Mouse (Mus musculus) intestine, embryonic 16.5 days (tissue): Measurements from ENCODE around the gene Dtx4. TPM values are rescaled to one million over a fixed set of nuclear protein-coding genes. Genes with fewer than 3 reads are reported as not detected.
A peak's percentile ranks its signal among the peaks of the same experiment; 100 is the strongest.

Experiments
- ATAC-seq: fragments of 200-750 bp; cut with Nextera tagmentation; 2 replicates; pipeline ENCODE4 v1.8.0; 2017; ENCODE audit warnings: moderate TSS enrichment, moderate library complexity
- H3K27ac ChIP-seq: fragments of 300-500 bp; sonication (generic); 2 replicates; pipeline ENCODE4 v1.5.1; 2014; ENCODE audit warnings: mild to moderate bottlenecking, low read length
- H3K27me3 ChIP-seq: fragments of 300-500 bp; sonication (generic); replicated peaks from 2 replicates; pipeline ENCODE4 v1.6.1; 2014; ENCODE audit warnings: low read length, control low read depth, mixed read lengths; ENCODE audit not compliant: control insufficient read depth, insufficient read depth
- H3K36me3 ChIP-seq: fragments of 300-500 bp; sonication (generic); 2 replicates; pipeline ENCODE4 v1.6.1; 2014; ENCODE audit warnings: low read length, control low read depth; ENCODE audit not compliant: control insufficient read depth, insufficient read depth
- H3K4me1 ChIP-seq: fragments of 300-500 bp; sonication (generic); 2 replicates; pipeline ENCODE4 v1.6.1; 2014; ENCODE audit warnings: low read length, control low read depth, mixed read lengths; ENCODE audit not compliant: control insufficient read depth, insufficient read depth
- H3K4me2 ChIP-seq: fragments of 300-500 bp; sonication (generic); 2 replicates; pipeline ENCODE4 v1.6.1; 2014; ENCODE audit warnings: low read depth, low read length, control low read depth
- H3K4me3 ChIP-seq: fragments of 300-500 bp; sonication (generic); 2 replicates; pipeline ENCODE4 v1.5.1; 2014; ENCODE audit warnings: mild to moderate bottlenecking, low read length
- H3K9ac ChIP-seq: fragments of 300-500 bp; sonication (generic); 2 replicates; pipeline ENCODE4 v1.6.1; 2014; ENCODE audit warnings: low read depth, low read length
- H3K9me3 ChIP-seq: fragments of 300-500 bp; sonication (generic); 2 replicates; pipeline ENCODE4 v1.6.1; 2016; ENCODE audit warnings: low read length, control low read depth; ENCODE audit not compliant: control insufficient read depth
- WGBS: fragments of 180-500 bp; shearing (Covaris S2); extraction: QIAGEN DNeasy Blood & Tissue Kit; methylation state at CpG from one replicate; pipeline ENCODE4 v1.1.7; 2014; 5-methylcytosine and 5-hydroxymethylcytosine counted together
- polyA plus RNA-seq: library from polyadenylated mRNA; unstranded; fragments of >200 nt; fragmentation: Nextera tagmentation; extraction: Ambion mirVana; gene quantifications from 2 replicates; pipeline ENCODE4 v1.2.1, GENCODE M21; 2015

Dtx4 gene
- polyA plus RNA-seq, 1 experiment from 2014 or later, result 9.9 TPM

DNA sequence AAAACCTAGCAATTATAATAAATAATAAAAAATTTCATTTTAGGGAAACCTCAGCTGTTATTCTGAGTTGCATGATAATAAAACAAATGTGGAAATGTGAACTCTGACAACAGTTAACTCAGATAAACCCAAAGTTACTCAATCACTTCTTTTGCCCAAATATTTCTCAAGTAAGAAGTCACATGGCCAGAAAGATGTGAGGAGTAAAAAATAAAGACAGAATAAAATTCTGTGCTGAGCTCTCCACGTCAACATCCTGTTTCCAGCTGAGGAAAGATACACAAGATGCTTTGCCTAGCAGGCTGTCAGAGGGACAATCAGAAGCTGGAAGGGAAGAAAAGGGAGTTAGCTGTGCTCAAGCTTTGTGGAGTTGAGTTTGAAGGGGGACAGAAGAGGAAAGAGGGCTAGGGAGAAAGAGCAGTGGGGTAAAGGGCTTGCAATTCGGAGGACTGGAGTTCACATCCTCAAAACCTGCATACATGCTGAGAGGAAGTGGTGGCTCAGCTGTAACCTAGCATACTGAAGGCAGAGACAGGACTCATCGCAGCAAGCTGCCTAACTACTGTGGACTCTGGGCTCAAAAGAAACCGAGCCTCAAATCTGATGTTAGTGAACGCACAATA, 61.0 kb downstream of the Dtx4 start:
- ATAC-seq, result no peak
- H3K27me3 ChIP-seq, result no peaks in the 10 kb centered on the region
- H3K4me2 ChIP-seq, result no peak overlapping the region
- H3K4me1 ChIP-seq, result no peaks in the 10 kb centered on the region; the same call in 1 of the 2 replicates
- no peak overlapping the region for H3K9ac ChIP-seq
- H3K27ac ChIP-seq, result no peak overlapping the region
- no peaks in the 10 kb centered on the region for H3K36me3 ChIP-seq
- H3K9me3 ChIP-seq, result no peaks in the 10 kb centered on the region
- no peak overlapping the region for H3K4me3 ChIP-seq
- WGBS, result 63% methylated on average over 5 of the region's 5 CpGs

DNA sequence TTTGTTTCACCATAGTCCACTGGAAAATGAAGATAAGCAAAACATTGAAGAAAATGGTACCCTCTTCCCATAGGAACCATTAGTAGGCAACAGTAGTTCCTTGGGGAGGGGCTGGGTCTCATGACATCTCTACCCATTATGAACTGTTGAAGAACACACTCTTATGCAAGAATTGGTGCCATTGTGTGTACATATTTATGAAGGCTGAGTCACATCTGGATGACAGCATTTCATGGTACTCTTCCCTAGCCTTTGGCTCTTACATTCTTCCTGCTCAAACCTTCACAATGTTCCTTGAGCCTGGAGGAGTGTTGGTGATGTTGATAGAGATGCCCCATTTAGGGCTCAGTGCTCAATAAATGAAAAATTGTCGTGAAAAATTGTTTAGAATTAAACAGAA, 61.7 kb downstream of the Dtx4 start:
- 49% methylated on average over 1 of the region's 1 CpGs for WGBS
- Histone ChIP-seq H3K36me3 (no peaks in the 10 kb centered on the region), H3K27ac (no peak overlapping the region), H3K4me2 (no peak overlapping the region), H3K9ac (no peak overlapping the region), H3K4me1 (no peaks in the 10 kb centered on the region; the same call in 1 of the 2 replicates), H3K9me3 (no peaks in the 10 kb centered on the region), H3K27me3 (no peaks in the 10 kb centered on the region), H3K4me3 (no peak overlapping the region)
- no peak for ATAC-seq

- WGBS, result 75% methylated on average over 4 of the region's 4 CpGs
- H3K4me1 ChIP-seq, result no peaks in the 10 kb centered on the region; the same call in 1 of the 2 replicates
- H3K27me3 ChIP-seq, result no peaks in the 10 kb centered on the region
- no peaks in the 10 kb centered on the region for H3K9me3 ChIP-seq
- no peak for ATAC-seq
- H3K27ac ChIP-seq, result peak overlapping the region; percentile 14; the same call in 1 of the 2 replicates
- no peaks in the 10 kb centered on the region for H3K36me3 ChIP-seq
- no peak overlapping the region for H3K9ac ChIP-seq
- no peak overlapping the region for H3K4me3 ChIP-seq
- no peak overlapping the region for H3K4me2 ChIP-seq
Measured at GRCm38 (mm10) chr19:12435750-12436524, 65.3 kb downstream of the Dtx4 start.

- H3K4me1 ChIP-seq, result no peaks in the 10 kb centered on the region
- no peak overlapping the region for H3K27ac ChIP-seq
- no peaks in the 10 kb centered on the region for H3K36me3 ChIP-seq
- H3K4me2 ChIP-seq, result no peak overlapping the region
- no peak overlapping the region for H3K9ac ChIP-seq
- no peaks in the 10 kb centered on the region for H3K9me3 ChIP-seq
- WGBS, result 90% methylated on average over 4 of the region's 4 CpGs
- H3K27me3 ChIP-seq, result no peaks in the 10 kb centered on the region
- ATAC-seq, result no peak
- H3K4me3 ChIP-seq, result no peak overlapping the region
Measured at GRCm38 (mm10) chr19:12435011-12435416, 66.2 kb downstream of the Dtx4 start.

DNA sequence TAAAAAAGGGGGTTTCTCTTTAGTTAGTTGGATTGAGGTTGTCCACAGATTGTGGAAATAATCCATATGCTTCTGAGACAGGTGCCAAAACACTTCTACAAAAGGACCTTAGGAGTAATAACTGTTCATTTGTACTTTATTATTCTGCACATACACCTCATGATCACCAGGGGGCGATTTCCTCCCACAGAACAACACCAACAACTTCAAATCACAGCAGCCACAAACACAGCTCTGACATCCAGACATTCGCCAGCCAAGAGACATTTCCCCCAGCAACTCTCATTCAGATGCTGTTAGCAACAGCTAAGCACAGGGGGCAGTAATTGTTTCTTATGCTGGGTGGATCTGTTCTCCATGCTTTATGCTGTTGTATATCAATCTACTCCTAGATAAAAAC, 68.2 kb downstream of the Dtx4 start:
- no peaks in the 10 kb centered on the region for H3K27me3 ChIP-seq
- WGBS, result 17% methylated on average over 2 of the region's 2 CpGs
- no peaks in the 10 kb centered on the region for H3K9me3 ChIP-seq
- H3K9ac ChIP-seq, result no peak overlapping the region
- no peak overlapping the region for H3K4me3 ChIP-seq
- H3K4me1 ChIP-seq, result no peaks in the 10 kb centered on the region
- ATAC-seq, result peak; percentile 46
- no peaks in the 10 kb centered on the region for H3K36me3 ChIP-seq
- no peak overlapping the region for H3K4me2 ChIP-seq
- no peak overlapping the region for H3K27ac ChIP-seq

DNA sequence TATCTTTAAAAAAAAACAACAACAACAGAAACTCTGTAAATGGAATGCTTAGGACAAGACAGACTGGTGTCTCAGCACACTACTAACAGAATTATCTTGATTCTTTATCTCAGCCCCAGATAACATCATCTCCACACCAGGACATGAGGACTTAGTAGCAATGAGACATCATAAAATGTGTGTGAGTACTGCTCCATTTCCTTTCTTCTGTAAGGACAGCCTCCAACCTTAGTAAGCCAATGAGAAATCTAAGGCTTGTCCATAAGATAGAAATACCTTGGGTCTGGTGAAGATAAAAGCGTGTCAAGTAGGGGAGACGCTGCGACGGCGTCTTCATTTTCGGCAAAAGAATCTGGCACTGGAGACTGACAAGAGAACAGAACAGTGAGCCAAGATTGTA, 73.6 kb downstream of the Dtx4 start, which contains the start of gene Pfpl:
Pfpl (plus strand) TSS at position 301 of the 400 bp plus-strand sequence.
- no peaks in the 10 kb centered on the region for H3K4me1 ChIP-seq
- H3K36me3 ChIP-seq, result no peaks in the 10 kb centered on the region
- no peak within 1 kb of the TSS for H3K27ac ChIP-seq
- H3K9ac ChIP-seq, result no peak within 1 kb of the TSS
- H3K4me3 ChIP-seq, result no peak within 1 kb of the TSS
- H3K27me3 ChIP-seq, result no peaks in the 10 kb centered on the region
- ATAC-seq, result no peak
- no peaks in the 10 kb centered on the region for H3K9me3 ChIP-seq
- no peak within 1 kb of the TSS for H3K4me2 ChIP-seq
- WGBS, result 93% methylated on average over 6 of the region's 6 CpGs

DNA sequence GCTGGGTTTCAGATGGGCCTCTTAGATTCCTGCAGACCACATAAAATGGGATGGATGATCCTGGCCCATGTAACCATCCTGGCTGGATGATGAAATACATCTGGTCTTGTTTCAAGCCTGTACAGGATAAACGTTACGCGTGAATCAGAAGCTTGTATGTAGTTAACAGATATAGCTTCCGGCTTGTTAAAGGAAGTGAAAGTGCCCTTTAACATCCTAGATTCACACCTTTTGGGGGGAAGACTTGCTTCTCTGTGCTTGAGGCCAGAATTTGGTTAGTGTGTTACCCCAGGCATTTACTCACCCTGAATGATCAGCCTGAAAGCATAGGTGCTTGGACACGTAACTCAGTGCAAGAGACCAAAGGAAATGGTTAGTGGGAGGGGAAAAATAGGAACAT, 74.2 kb downstream of the Dtx4 start:
- H3K9me3 ChIP-seq, result no peaks in the 10 kb centered on the region
- no peak overlapping the region for H3K4me2 ChIP-seq
- H3K4me3 ChIP-seq, result no peak overlapping the region
- 74% methylated on average over 5 of the region's 5 CpGs for whole genome bisulfite sequencing
- no peaks in the 10 kb centered on the region for H3K27me3 ChIP-seq
- no peaks in the 10 kb centered on the region for H3K36me3 ChIP-seq
- no peaks in the 10 kb centered on the region for H3K4me1 ChIP-seq
- no peak overlapping the region for H3K27ac ChIP-seq
- ATAC-seq, result no peak
- no peak overlapping the region for H3K9ac ChIP-seq

DNA sequence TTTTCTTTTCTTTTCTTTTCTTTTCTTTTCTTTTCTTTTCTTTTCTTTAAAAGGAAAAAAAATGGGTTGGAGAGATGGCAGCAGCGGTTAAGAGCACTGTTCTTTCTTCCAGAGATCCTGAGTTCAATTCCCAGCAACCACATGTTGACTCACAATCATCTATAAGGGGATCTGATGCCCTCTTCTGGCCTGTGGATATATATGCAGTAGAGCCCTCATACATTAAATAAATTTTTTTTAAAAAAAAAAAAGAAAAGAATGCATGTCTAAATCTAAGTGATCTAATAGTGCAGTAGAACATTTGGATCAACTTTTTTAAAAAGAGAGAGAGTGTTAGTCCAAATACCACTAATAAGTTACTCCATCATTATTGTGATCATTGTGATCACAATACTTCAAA, 79.6 kb downstream of the Dtx4 start:
- no peak overlapping the region for H3K4me2 ChIP-seq
- no peak overlapping the region for H3K27ac ChIP-seq
- H3K9ac ChIP-seq, result no peak overlapping the region
- H3K27me3 ChIP-seq, result no peaks in the 10 kb centered on the region
- no peak overlapping the region for H3K4me3 ChIP-seq
- H3K36me3 ChIP-seq, result no peaks in the 10 kb centered on the region
- no peaks in the 10 kb centered on the region for H3K4me1 ChIP-seq
- no peak for ATAC-seq
- 91% methylated on average over 1 of the region's 1 CpGs for WGBS
- no peaks in the 10 kb centered on the region for H3K9me3 ChIP-seq

- Histone ChIP-seq H3K9ac (no peak overlapping the region), H3K27ac (no peak overlapping the region), H3K4me3 (no peak overlapping the region), H3K4me2 (no peak overlapping the region), H3K36me3 (no peaks in the 10 kb centered on the region), H3K27me3 (no peaks in the 10 kb centered on the region), H3K9me3 (no peaks in the 10 kb centered on the region), H3K4me1 (no peaks in the 10 kb centered on the region)
- ATAC-seq, result no peak
- WGBS, result 74% methylated on average over 6 of the region's 6 CpGs
Measured at GRCm38 (mm10) chr19:12420555-12420954, 80.7 kb downstream of the Dtx4 start.
